17 mouse cellular contexts compared by ENCODE assay signal in genomic region chr2:143701141-143701540, GRCm38 (mm10).
DNase-seq lines count a peak whose midpoint lies in the region; ATAC-seq and TF ChIP-seq lines count a peak whose summit lies in the region.
"Had no signal": no experiment of that assay in that cellular context is flagged by ENCODE, and none has a peak within 500 bp of the region (broad histone marks: within the 10 kb centered on the region; RNA-seq: fewer than 3 reads in every experiment).

No protein-coding gene starts in this region.

- H3K27ac ChIP-seq in forebrain, postnatal 0 days (ENCODE audit: low read depth, low read length): no peak overlapping the region
- H3K27ac ChIP-seq in forebrain, embryonic 13.5 days: no peak overlapping the region
- H3K27ac ChIP-seq in cerebellum, adult 2 months (ENCODE audit: insufficient read depth, low read length): 0 out of 2 replicates have a peak overlapping the region, but pooled peaks have one; percentile 33
- H3K27ac ChIP-seq in intestine, embryonic 16.5 days (ENCODE audit: low read length): no peak overlapping the region
- H3K27ac ChIP-seq: embryonic facial prominence, embryonic 12.5 days; heart, adult 2 months; limb, embryonic 10.5 days; liver, embryonic 12.5 days; lung, embryonic 15.5 days; midbrain, embryonic 15.5 days had no signal

- intact Hi-C loops in left cerebral cortex, postnatal 4 days (cut with DNase I): no loop called here

- 35% methylated on average over 5 of the region's 5 CpGs for WGBS in forebrain, postnatal 0 days
- 70% methylated on average over 5 of the region's 5 CpGs for WGBS in forebrain, embryonic 13.5 days
- WGBS in cerebellum, adult 2 months: 7% methylated on average over 5 of the region's 5 CpGs
- WGBS in intestine, embryonic 16.5 days: 80% methylated on average over 5 of the region's 5 CpGs

- DNase-seq in forebrain, postnatal 0 days: peak; percentile 53
- peak; percentile 46 for DNase-seq in left cerebral cortex, postnatal 4 days
- DNase-seq in left cerebral cortex, adult 18-20 months (ENCODE audit: low spot score in 2 of 2): no peak
- DNase-seq in cerebellum, adult 2 months: peak; percentile 76 to 88
- peak; percentile 35 to 36 for DNase-seq in layer of hippocampus, postnatal 36 days
- DNase-seq: adrenal gland, postnatal 36 days; heart, adult 2 months; heart, postnatal 10 days; kidney, adult 9 months had no signal

- H3K9me3 ChIP-seq in forebrain, postnatal 0 days (ENCODE audit: low read length): no peaks in the 10 kb centered on the region
- no peaks in the 10 kb centered on the region for H3K9me3 ChIP-seq in forebrain, embryonic 13.5 days (replicated peaks)
- no peaks in the 10 kb centered on the region for H3K9me3 ChIP-seq in intestine, embryonic 16.5 days (ENCODE audit: control insufficient read depth, low read length)
- H3K9me3 ChIP-seq: embryonic facial prominence, embryonic 12.5 days; limb, embryonic 10.5 days; liver, embryonic 12.5 days; lung, embryonic 15.5 days; midbrain, embryonic 15.5 days had no signal

- TF ChIP-seq POLR2A in cerebellum, adult 2 months (IDR thresholded peaks at IDR 0.05; ENCODE audit: borderline replicate concordance, insufficient read depth, low read length): no peak

- H3K9ac ChIP-seq in forebrain, postnatal 0 days: no peak overlapping the region
- H3K9ac ChIP-seq in forebrain, embryonic 13.5 days: no peak overlapping the region
- H3K9ac ChIP-seq in intestine, embryonic 16.5 days (ENCODE audit: low read depth, low read length): no peak overlapping the region
- H3K9ac ChIP-seq: embryonic facial prominence, embryonic 12.5 days; liver, embryonic 12.5 days; lung, embryonic 15.5 days; midbrain, embryonic 15.5 days had no signal

- no peaks in the 10 kb centered on the region for H3K27me3 ChIP-seq in forebrain, postnatal 0 days (ENCODE audit: insufficient read depth, low read length)
- H3K27me3 ChIP-seq in forebrain, embryonic 13.5 days: no peaks in the 10 kb centered on the region
- H3K27me3 ChIP-seq in cerebellum, adult 2 months (ENCODE audit: control insufficient read depth, insufficient read depth, low read length): no peaks in the 10 kb centered on the region
- H3K27me3 ChIP-seq in intestine, embryonic 16.5 days (replicated peaks; ENCODE audit: control insufficient read depth, insufficient read depth, low read length): no peaks in the 10 kb centered on the region
- H3K27me3 ChIP-seq: embryonic facial prominence, embryonic 12.5 days; liver, embryonic 12.5 days; lung, embryonic 15.5 days; midbrain, embryonic 15.5 days had no signal

- H3K4me3 ChIP-seq in forebrain, postnatal 0 days (ENCODE audit: low read depth, low read length): no peak overlapping the region
- H3K4me3 ChIP-seq in forebrain, embryonic 13.5 days: no peak overlapping the region
- no peak overlapping the region for H3K4me3 ChIP-seq in cerebellum, adult 2 months (replicated peaks; ENCODE audit: insufficient read depth, low read depth, low read length)
- no peak overlapping the region for H3K4me3 ChIP-seq in intestine, embryonic 16.5 days (ENCODE audit: low read length)
- H3K4me3 ChIP-seq: embryonic facial prominence, embryonic 12.5 days; heart, adult 2 months; limb, embryonic 10.5 days; liver, embryonic 12.5 days; lung, embryonic 15.5 days; midbrain, embryonic 15.5 days had no signal

- H3K4me2 ChIP-seq in forebrain, postnatal 0 days (ENCODE audit: low read depth): no peak overlapping the region
- no peak overlapping the region for H3K4me2 ChIP-seq in forebrain, embryonic 13.5 days
- no peak overlapping the region for H3K4me2 ChIP-seq in intestine, embryonic 16.5 days (ENCODE audit: low read depth, low read length)
- H3K4me2 ChIP-seq: embryonic facial prominence, embryonic 12.5 days; liver, embryonic 12.5 days; lung, embryonic 15.5 days; midbrain, embryonic 15.5 days had no signal

- no peak for TF ChIP-seq CTCF in forebrain, postnatal 0 days (IDR thresholded peaks at IDR 0.05; ENCODE audit: low read depth)
- TF ChIP-seq CTCF in cerebellum, adult 2 months (IDR thresholded peaks at IDR 0.05; ENCODE audit: borderline replicate concordance, insufficient read depth, low read depth, low read length): no peak

- no peaks in the 10 kb centered on the region for H3K36me3 ChIP-seq in forebrain, postnatal 0 days (ENCODE audit: insufficient read depth)
- no peaks in the 10 kb centered on the region for H3K36me3 ChIP-seq in forebrain, embryonic 13.5 days (ENCODE audit: poor library complexity, severe bottlenecking)
- no peaks in the 10 kb centered on the region for H3K36me3 ChIP-seq in intestine, embryonic 16.5 days (ENCODE audit: control insufficient read depth, insufficient read depth, low read length)
- H3K36me3 ChIP-seq: embryonic facial prominence, embryonic 12.5 days; limb, embryonic 10.5 days; liver, embryonic 12.5 days; lung, embryonic 15.5 days; midbrain, embryonic 15.5 days had no signal

- H3K4me1 ChIP-seq in forebrain, postnatal 0 days (ENCODE audit: insufficient read depth): no peaks in the 10 kb centered on the region
- no peaks in the 10 kb centered on the region for H3K4me1 ChIP-seq in forebrain, embryonic 13.5 days
- H3K4me1 ChIP-seq in cerebellum, adult 2 months (ENCODE audit: control insufficient read depth, insufficient read depth, low read length): peaks cover 15% of the 10 kb centered on the region
- no peaks in the 10 kb centered on the region for H3K4me1 ChIP-seq in intestine, embryonic 16.5 days (ENCODE audit: control insufficient read depth, insufficient read depth, low read length)
- H3K4me1 ChIP-seq: liver, embryonic 12.5 days; lung, embryonic 15.5 days; midbrain, embryonic 15.5 days had no signal

- ATAC-seq in forebrain, postnatal 0 days: peak; percentile 65
- ATAC-seq in forebrain, embryonic 13.5 days: no peak
- no peak for ATAC-seq in intestine, embryonic 16.5 days
- ATAC-seq: activated CD4-positive, CD25-positive, alpha-beta regulatory T cell, adult 4 months; liver, embryonic 12.5 days; midbrain, embryonic 15.5 days had no signal

Comparison
In these comparisons a context has a peak if more than half of its experiments do, and no peak if none do; other contexts are left out.
1. DNase-seq: peak in forebrain, postnatal 0 days (single experiment), left cerebral cortex, postnatal 4 days (single experiment), cerebellum, adult 2 months (2 of 2) and layer of hippocampus, postnatal 36 days (2 of 2); none in left cerebral cortex, adult 18-20 months (0 of 2).